Mouse (Mus musculus) spleen, adult 2 months (tissue): ENCODE results near the gene Sh2d2a.

ENCODE experiments used
- CTCF ChIP-seq: fragments of 200-500 bp; IDR thresholded peaks from 2 replicates; pipeline ENCODE4 v1.5.1; 2011; ENCODE audit warnings: mild to moderate bottlenecking, inconsistent platforms; ENCODE audit not compliant: insufficient read depth, insufficient read length, insufficient replicate concordance; ENCODE audit errors: extremely low read depth
- POLR2A ChIP-seq: fragments of 200-500 bp; IDR thresholded peaks from 2 replicates; pipeline ENCODE4 v1.6.1; 2011; ENCODE audit warnings: low read depth, low read length, inconsistent platforms

DNA sequence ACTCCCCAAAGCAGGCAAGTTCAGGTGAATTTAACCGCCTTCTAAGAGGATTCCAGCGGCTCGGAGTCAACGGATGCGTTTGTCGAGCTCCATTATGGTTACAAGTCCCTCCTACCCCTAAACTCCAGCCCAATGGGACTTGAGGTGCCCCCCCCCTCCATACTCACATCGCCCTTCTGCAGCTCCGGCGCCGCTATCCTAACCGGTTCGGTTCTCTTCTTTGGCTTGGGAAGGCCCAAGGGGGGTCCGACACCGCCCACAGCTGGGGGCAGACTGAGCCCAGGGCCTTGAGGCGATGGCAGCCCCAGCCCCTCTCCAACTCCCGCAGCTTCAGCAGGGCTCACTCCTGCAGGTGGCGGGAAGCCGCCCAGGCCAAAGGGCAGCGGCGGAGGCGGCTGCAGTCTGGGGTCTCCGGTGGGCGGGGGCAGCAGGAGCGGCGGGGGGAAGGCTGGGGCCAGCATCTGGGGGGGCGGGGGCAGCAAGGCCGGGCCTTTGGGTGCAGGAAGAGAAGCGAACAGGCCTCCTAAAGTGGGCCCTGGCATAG lies 38.2 kb downstream of the Sh2d2a start:
- TF ChIP-seq POLR2A (no peak), CTCF (no peak)
